Mouse (Mus musculus) induced T-regulatory cell, adult 2 months (primary cell): ENCODE results near the gene Mcu.
A peak's percentile ranks its signal among the peaks of the same experiment; 100 is the strongest.

Source experiments
- DNase-seq: peaks from one replicate; pipeline ENCODE4 v3.0.0-alpha.2; 2012; ENCODE audit warnings: low read depth

Gene Mcu

GRCm38 (mm10) chr10:59490920-59491319 is 125.6 kb downstream of the Mcu start:
- DNase-seq = peak; percentile 48

- no peak for DNase-seq
These were observed 127.1 kb downstream of the Mcu start for GRCm38 (mm10) chr10:59489411-59489810.

- no peak for DNase-seq
These were observed 129.1 kb downstream of the Mcu start for GRCm38 (mm10) chr10:59487351-59487750.

GRCm38 (mm10) chr10:59484318-59484717 is 132.2 kb downstream of the Mcu start:
- no peak for DNase-seq

GRCm38 (mm10) chr10:59481381-59481780 is 135.1 kb downstream of the Mcu start:
- no peak for DNase-seq

GRCm38 (mm10) chr10:59470451-59470850 is 146.0 kb downstream of the Mcu start:
- no peak for DNase-seq

GRCm38 (mm10) chr10:59467297-59467696 is 149.2 kb downstream of the Mcu start:
- DNase-seq = no peak

- DNase-seq = no peak
These were observed 149.9 kb downstream of the Mcu start for GRCm38 (mm10) chr10:59466626-59467025.

GRCm38 (mm10) chr10:59465546-59465945 is 150.9 kb downstream of the Mcu start:
- no peak for DNase-seq

GRCm38 (mm10) chr10:59462307-59462706 is 154.2 kb downstream of the Mcu start:
- DNase-seq = no peak

- DNase-seq = no peak
These were observed 156.7 kb downstream of the Mcu start for GRCm38 (mm10) chr10:59459767-59460166.

GRCm38 (mm10) chr10:59454631-59455030 is 161.9 kb downstream of the Mcu start:
- DNase-seq = no peak

GRCm38 (mm10) chr10:59451839-59452238 is 164.7 kb downstream of the Mcu start:
- DNase-seq = peak; percentile 40

GRCm38 (mm10) chr10:59447546-59447945 is 168.9 kb downstream of the Mcu start:
- no peak for DNase-seq

GRCm38 (mm10) chr10:59446911-59447437 is 169.5 kb downstream of the Mcu start:
- no peak for DNase-seq

- no peak for DNase-seq
These were observed 171.9 kb downstream of the Mcu start for GRCm38 (mm10) chr10:59444635-59445034.

- DNase-seq = no peak
These were observed 172.4 kb downstream of the Mcu start for GRCm38 (mm10) chr10:59444106-59444505.

- no peak for DNase-seq
These were observed 173.3 kb downstream of the Mcu start for GRCm38 (mm10) chr10:59443212-59443611.

GRCm38 (mm10) chr10:59441735-59442134 is 174.8 kb downstream of the Mcu start, which contains the start of gene Oit3:
Gene Oit3, minus strand, starts transcription at chr10:59441778.
- no peak for DNase-seq

- no peak for DNase-seq
These were observed 176.3 kb downstream of the Mcu start for GRCm38 (mm10) chr10:59440177-59440576.

GRCm38 (mm10) chr10:59439508-59439931 is 177.0 kb downstream of the Mcu start:
- DNase-seq = no peak

GRCm38 (mm10) chr10:59438651-59439050 is 177.8 kb downstream of the Mcu start:
- DNase-seq = no peak

- peak; percentile 43 for DNase-seq
These were observed 180.7 kb downstream of the Mcu start for GRCm38 (mm10) chr10:59435746-59436145.

GRCm38 (mm10) chr10:59430701-59431218 is 185.7 kb downstream of the Mcu start:
- peak; percentile 84 for DNase-seq
